Mouse (Mus musculus) C2C12 (cell line): ENCODE measurements around the gene Cdk5rap3. TPM values are rescaled to one million over a fixed set of nuclear protein-coding genes. Genes with fewer than 3 reads are reported as not detected.

Experiments
- H3K27me3 ChIP-seq: one replicate; pipeline ENCODE4 v1.6.1; 2011; ENCODE audit not compliant: control insufficient read depth, insufficient read depth, insufficient read length
- H3K36me3 ChIP-seq: one replicate; pipeline ENCODE4 v1.6.1; 2011; ENCODE audit not compliant: control insufficient read depth, insufficient read depth
- H3K4me3 ChIP-seq: one replicate; pipeline ENCODE4 v1.5.1; 2011; ENCODE audit warnings: mild to moderate bottlenecking, control low read depth; ENCODE audit not compliant: poor library complexity, insufficient read depth, severe bottlenecking
- H3K79me2 ChIP-seq: one replicate; pipeline ENCODE4 v1.6.1; 2011; ENCODE audit not compliant: control insufficient read depth, insufficient read depth
- H3K79me3 ChIP-seq: one replicate; pipeline ENCODE4 v1.6.1; 2011; ENCODE audit warnings: low read depth, control low read depth
- H3ac ChIP-seq: one replicate; pipeline ENCODE3; 2011; ENCODE audit warnings: low read depth; ENCODE audit not compliant: control insufficient read depth, insufficient read length
- CEBPB ChIP-seq: IDR thresholded peaks from one replicate; pipeline ENCODE4 v1.6.1; 2011; ENCODE audit warnings: low read depth, mild to moderate bottlenecking, control low read depth, moderate library complexity
- CTCF ChIP-seq: IDR thresholded peaks from one replicate; pipeline ENCODE4 v1.5.1; 2011; ENCODE audit not compliant: control insufficient read depth, insufficient read depth, insufficient read length
- FOSL1 ChIP-seq: IDR thresholded peaks from one replicate; pipeline ENCODE4 v1.8.0; 2011; ENCODE audit warnings: mild to moderate bottlenecking, low read length; ENCODE audit not compliant: poor library complexity, insufficient read depth, severe bottlenecking
- MAX ChIP-seq: IDR thresholded peaks from one replicate; pipeline ENCODE4 v1.6.1; 2011; ENCODE audit warnings: mild to moderate bottlenecking, control low read depth
- MYOD1 ChIP-seq: IDR thresholded peaks from one replicate; pipeline ENCODE4 v1.6.1; 2011; ENCODE audit warnings: low read depth; ENCODE audit not compliant: control insufficient read depth, insufficient read length
- MYOG ChIP-seq: IDR thresholded peaks from one replicate; pipeline ENCODE4 v1.6.1; 2011; ENCODE audit not compliant: control insufficient read depth, insufficient read length; ENCODE audit errors: extremely low read depth
- USF1 ChIP-seq: IDR thresholded peaks from one replicate; pipeline ENCODE4 v1.6.1; 2011; ENCODE audit warnings: low read depth, mild to moderate bottlenecking, control low read depth, moderate library complexity
- polyA plus RNA-seq: library from polyadenylated mRNA; unstranded; fragments of >200 nt; fragmentation: generic; extraction: Trizol; gene quantifications from one replicate; pipeline ENCODE4 v1.2.1, GENCODE M21; 2012; ENCODE audit warnings: missing spikeins

Cdk5rap3 gene
- polyA plus RNA-seq, 1 experiment: 33.1 TPM

DNA sequence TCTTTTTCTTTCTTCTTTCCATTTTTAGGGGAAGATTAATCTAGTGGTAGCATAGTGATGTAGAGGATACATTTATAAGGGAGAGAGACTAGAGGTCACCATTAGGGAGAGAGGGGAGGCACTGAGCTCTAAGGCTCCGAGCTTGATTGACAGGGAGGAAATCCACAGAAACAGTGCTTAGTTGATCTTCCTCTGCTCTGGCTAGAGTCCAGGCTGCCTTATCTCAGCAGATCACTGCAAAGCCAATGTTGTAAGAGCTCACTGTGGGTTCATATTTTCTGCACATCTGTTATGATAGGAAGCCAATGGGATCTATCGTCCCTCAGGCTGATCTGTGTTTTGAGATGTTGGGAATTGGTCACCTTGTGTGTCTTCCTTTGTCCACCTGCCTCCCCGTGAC lies 37.6 kb downstream of the Cdk5rap3 start:
- no peak for TF ChIP-seq CTCF
- TF ChIP-seq FOSL1: no peak
- TF ChIP-seq USF1: no peak
- no peak for TF ChIP-seq MYOD1
- TF ChIP-seq MAX: no peak
- no peak for TF ChIP-seq CEBPB
- TF ChIP-seq MYOG: no peak
- H3K4me3 ChIP-seq: no peak overlapping the region

DNA sequence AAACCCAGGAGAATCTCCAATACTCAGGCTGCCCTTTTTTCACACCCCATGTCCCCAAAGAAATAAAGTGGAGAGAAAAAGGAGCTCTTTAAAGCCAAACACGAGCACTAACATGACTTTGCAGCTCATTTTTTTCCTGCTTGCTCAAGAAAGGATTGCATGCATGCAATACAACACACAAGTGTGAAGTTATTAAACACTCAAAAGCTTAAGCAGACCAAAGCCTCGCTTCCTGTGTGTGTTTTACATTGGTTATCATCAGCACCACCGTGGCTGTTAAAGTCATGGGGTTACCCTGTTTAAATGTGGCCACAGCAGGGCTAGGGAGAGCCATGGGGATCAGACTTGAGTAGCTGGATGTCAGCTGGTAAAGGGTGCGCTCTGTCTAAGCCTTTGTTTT lies 39.2 kb downstream of the Cdk5rap3 start:
- no peaks in the 10 kb centered on the region for H3K79me3 ChIP-seq
- no peak overlapping the region for H3K4me3 ChIP-seq
- TF ChIP-seq MYOG (no peak), FOSL1 (no peak), USF1 (no peak), CEBPB (no peak), MAX (no peak), CTCF (no peak), MYOD1 (no peak)
- no peak overlapping the region for H3ac ChIP-seq
- H3K27me3 ChIP-seq: no peaks in the 10 kb centered on the region
- H3K36me3 ChIP-seq: no peaks in the 10 kb centered on the region
- no peaks in the 10 kb centered on the region for H3K79me2 ChIP-seq

More for the DNA sequence above, 37.6 kb downstream of the Cdk5rap3 start:
- no peaks in the 10 kb centered on the region for H3K79me2 ChIP-seq
- no peaks in the 10 kb centered on the region for H3K36me3 ChIP-seq
- H3ac ChIP-seq: no peak overlapping the region
- no peaks in the 10 kb centered on the region for H3K27me3 ChIP-seq
- H3K79me3 ChIP-seq: no peaks in the 10 kb centered on the region

DNA sequence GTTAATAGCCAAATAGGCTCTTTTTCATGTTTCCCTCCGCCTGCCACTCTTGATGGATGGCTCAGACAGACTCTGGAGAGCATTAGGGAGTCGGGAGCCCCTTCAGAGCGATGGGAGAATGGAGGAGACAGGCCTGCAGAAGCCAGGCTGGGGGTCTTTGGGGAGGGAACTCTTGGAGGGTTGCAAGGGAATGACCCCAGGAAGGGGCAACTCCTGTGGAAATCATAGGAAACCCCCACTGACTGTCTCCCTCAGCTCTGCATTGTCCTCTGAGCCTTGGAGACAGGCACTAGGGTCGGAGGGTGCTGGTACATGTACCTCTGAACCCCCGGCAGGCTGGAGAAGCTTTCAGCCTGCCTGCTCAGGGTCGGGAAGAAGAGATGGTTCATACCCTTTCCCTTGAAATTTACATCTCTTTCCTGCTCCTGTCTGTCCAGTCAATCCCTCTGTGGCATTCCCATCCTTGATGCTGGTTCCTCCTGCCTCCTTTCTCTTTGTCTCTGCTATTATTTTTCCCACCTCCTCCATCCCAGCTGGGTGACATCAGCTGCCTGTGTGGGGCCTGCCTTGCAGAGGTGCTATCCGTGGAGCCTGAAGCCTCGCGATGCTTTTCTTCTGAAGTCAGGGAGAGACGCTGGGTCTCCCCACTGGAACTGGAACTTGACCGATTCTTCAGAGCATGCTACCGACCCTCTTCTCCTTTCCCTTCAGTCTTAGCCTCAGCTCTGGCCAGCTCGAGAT lies 39.8 kb downstream of the Cdk5rap3 start:
- no peaks in the 10 kb centered on the region for H3K27me3 ChIP-seq
- no peaks in the 10 kb centered on the region for H3K36me3 ChIP-seq
- no peak for TF ChIP-seq FOSL1
- TF ChIP-seq CEBPB: no peak
- no peak for TF ChIP-seq USF1
- TF ChIP-seq CTCF: no peak
- TF ChIP-seq MAX: no peak
- no peak for TF ChIP-seq MYOG
- TF ChIP-seq MYOD1: no peak
- H3K79me3 ChIP-seq: no peaks in the 10 kb centered on the region
- no peaks in the 10 kb centered on the region for H3K79me2 ChIP-seq
- no peak overlapping the region for H3ac ChIP-seq
- no peak overlapping the region for H3K4me3 ChIP-seq

DNA sequence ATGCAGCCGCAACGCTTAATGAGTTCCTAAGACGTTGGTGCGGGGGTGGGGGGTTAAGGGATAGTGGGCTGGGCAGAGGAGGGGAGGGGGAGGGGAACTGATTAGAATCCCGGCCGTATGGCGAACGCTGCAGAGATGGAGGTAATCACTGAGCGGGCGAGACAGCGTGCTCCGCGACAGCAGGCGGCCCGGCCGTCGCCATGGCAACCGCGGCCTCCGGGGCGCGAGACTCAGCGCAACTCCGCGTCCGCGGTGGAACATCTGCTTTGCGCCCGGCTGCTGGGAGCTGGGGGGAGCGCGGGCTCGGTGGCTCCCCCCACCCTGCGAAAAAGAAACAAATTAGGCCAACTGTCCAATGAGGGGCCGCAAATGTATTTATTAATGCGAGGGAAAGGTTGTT lies 40.6 kb downstream of the Cdk5rap3 start:
- no peaks in the 10 kb centered on the region for H3K36me3 ChIP-seq
- no peak overlapping the region for H3K4me3 ChIP-seq
- H3K27me3 ChIP-seq: no peaks in the 10 kb centered on the region
- no peak overlapping the region for H3ac ChIP-seq
- no peaks in the 10 kb centered on the region for H3K79me3 ChIP-seq
- H3K79me2 ChIP-seq: no peaks in the 10 kb centered on the region
- no peak for TF ChIP-seq MYOG
- TF ChIP-seq MYOD1: no peak
- no peak for TF ChIP-seq FOSL1
- TF ChIP-seq USF1: no peak
- TF ChIP-seq CTCF: no peak
- no peak for TF ChIP-seq CEBPB
- TF ChIP-seq MAX: no peak

DNA sequence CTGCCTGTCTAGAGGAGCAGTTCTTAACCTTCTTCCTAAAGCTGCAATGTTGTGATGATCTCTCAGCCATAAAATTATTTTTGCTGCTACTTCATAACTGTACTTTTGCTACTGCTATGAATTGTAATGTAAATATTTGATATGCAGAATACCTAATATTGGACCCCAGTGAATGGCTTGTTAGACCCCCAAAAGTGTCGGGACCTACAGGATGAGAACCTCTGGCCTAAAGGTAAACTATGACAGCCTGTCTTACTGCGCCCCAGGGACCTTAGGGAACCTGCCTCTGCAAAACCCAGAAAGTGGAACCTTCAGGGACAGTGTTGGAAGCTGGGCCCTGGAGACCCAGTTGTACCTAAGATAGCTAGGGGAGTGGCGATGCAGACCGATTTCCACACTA lies 41.0 kb downstream of the Cdk5rap3 start:
- H3K36me3 ChIP-seq: no peaks in the 10 kb centered on the region
- TF ChIP-seq MAX: no peak
- no peak for TF ChIP-seq CTCF
- no peak for TF ChIP-seq CEBPB
- H3K79me2 ChIP-seq: no peaks in the 10 kb centered on the region
- H3K79me3 ChIP-seq: no peaks in the 10 kb centered on the region
- H3K4me3 ChIP-seq: no peak overlapping the region
- no peak overlapping the region for H3ac ChIP-seq
- no peaks in the 10 kb centered on the region for H3K27me3 ChIP-seq
